Mouse (Mus musculus) myocyte (in vitro differentiated cells): ENCODE measurements around the gene Snx29.

Experiments used
- CEBPB ChIP-seq: IDR thresholded peaks from 2 replicates; pipeline ENCODE4 v1.6.1; 2011; ENCODE audit warnings: mild to moderate bottlenecking, moderate library complexity; ENCODE audit not compliant: poor library complexity, insufficient read depth, severe bottlenecking
- MYOD1 ChIP-seq, 3 experiments: IDR thresholded peaks; one replicate each; pipeline ENCODE4 v1.6.1; 2011; ENCODE audit warnings: control low read depth in 2 of 3, low read depth in 2 of 3, mild to moderate bottlenecking in 2 of 3, moderate library complexity in 1 of 3; ENCODE audit not compliant: insufficient read length in 2 of 3, control insufficient read depth in 1 of 3
- POLR2A ChIP-seq: IDR thresholded peaks from one replicate; pipeline ENCODE4 v1.6.1; 2011; ENCODE audit warnings: low read depth, mild to moderate bottlenecking, control low read depth, moderate library complexity; ENCODE audit not compliant: insufficient read length
- REST ChIP-seq: IDR thresholded peaks from one replicate; pipeline ENCODE4 v1.6.1; 2011; ENCODE audit warnings: mild to moderate bottlenecking, control low read depth, moderate library complexity; ENCODE audit not compliant: insufficient read depth, insufficient read length
- TCF3 ChIP-seq: IDR thresholded peaks from one replicate; pipeline ENCODE4 v1.6.1; 2011; ENCODE audit warnings: low read depth, control low read depth; ENCODE audit not compliant: insufficient read length
- USF1 ChIP-seq: IDR thresholded peaks from one replicate; pipeline ENCODE4 v1.6.1; 2011; ENCODE audit warnings: low read depth, mild to moderate bottlenecking, control low read depth, moderate library complexity

GRCm38 (mm10) chr16:11461612-11462011 is 138.9 kb downstream of the Snx29 start:
- TF ChIP-seq USF1 (no peak), POLR2A (no peak), MYOD1 (IDR thresholded peaks at IDR 0.05; ENCODE audit: control insufficient read depth in 1 of 3, insufficient read length in 2 of 3, low read depth in 2 of 3) (peak in 2 of 3 experiments; percentile 4 to 16), CEBPB (no peak), REST (no peak), TCF3 (no peak)
